In genomic region chr2:35504417-35504776, GRCm38 (mm10) we compare ENCODE assay signal across 12 mouse cellular contexts. TPM values are rescaled to one million over a fixed set of nuclear protein-coding genes. Genes with fewer than 3 reads are reported as not detected.
A peak's percentile ranks its signal among the peaks of the same experiment; 100 is the strongest.
DNase-seq lines count a peak whose midpoint lies in the region; ATAC-seq lines count a peak whose summit lies in the region.
"Had no signal": no experiment of that assay in that cellular context is flagged by ENCODE, and none has a peak within 500 bp of the region (broad histone marks: within the 10 kb centered on the region; RNA-seq: fewer than 3 reads in every experiment).

No protein-coding gene starts in this region.

- H3K36me3 ChIP-seq in heart, embryonic 13.5 days, result no peaks in the 10 kb centered on the region
- H3K36me3 ChIP-seq in limb, embryonic 12.5 days, result no peaks in the 10 kb centered on the region
- H3K36me3 ChIP-seq in stomach, embryonic 15.5 days, result no peaks in the 10 kb centered on the region
- H3K36me3 ChIP-seq in midbrain, embryonic 13.5 days, result no peaks in the 10 kb centered on the region
- H3K36me3 ChIP-seq: hindbrain, embryonic 12.5 days had no signal

- H3K9ac ChIP-seq in heart, embryonic 13.5 days, result no peak overlapping the region
- H3K9ac ChIP-seq in limb, embryonic 12.5 days (replicated peaks), result no peak overlapping the region
- no peak overlapping the region for H3K9ac ChIP-seq in stomach, embryonic 15.5 days
- H3K9ac ChIP-seq in midbrain, embryonic 13.5 days (replicated peaks), result no peak overlapping the region
- H3K9ac ChIP-seq: hindbrain, embryonic 12.5 days had no signal

- no peak overlapping the region for H3K4me3 ChIP-seq in heart, embryonic 13.5 days
- H3K4me3 ChIP-seq in limb, embryonic 12.5 days (replicated peaks), result no peak overlapping the region
- no peak overlapping the region for H3K4me3 ChIP-seq in stomach, embryonic 15.5 days (replicated peaks)
- H3K4me3 ChIP-seq in midbrain, embryonic 13.5 days (replicated peaks), result no peak overlapping the region
- H3K4me3 ChIP-seq: hindbrain, embryonic 12.5 days had no signal

- peaks cover 80% of the 10 kb centered on the region for H3K4me1 ChIP-seq in heart, embryonic 13.5 days
- H3K4me1 ChIP-seq in limb, embryonic 12.5 days (replicated peaks), result peaks cover 64% of the 10 kb centered on the region
- H3K4me1 ChIP-seq in stomach, embryonic 15.5 days, result peaks cover 51% of the 10 kb centered on the region
- H3K4me1 ChIP-seq in midbrain, embryonic 13.5 days (replicated peaks), result no peaks in the 10 kb centered on the region; the same call in 1 of the 2 replicates

- H3K9me3 ChIP-seq in heart, embryonic 13.5 days, result 0 out of 2 replicates have a peak, but pooled peaks cover 3% of the 10 kb centered on the region
- no peaks in the 10 kb centered on the region for H3K9me3 ChIP-seq in limb, embryonic 12.5 days
- H3K9me3 ChIP-seq in stomach, embryonic 15.5 days, result no peaks in the 10 kb centered on the region
- no peaks in the 10 kb centered on the region for H3K9me3 ChIP-seq in midbrain, embryonic 13.5 days
- H3K9me3 ChIP-seq: hindbrain, embryonic 12.5 days had no signal

- H3K27ac ChIP-seq in heart, embryonic 13.5 days (replicated peaks), result peak overlapping the region; percentile 94
- H3K27ac ChIP-seq in limb, embryonic 12.5 days, result peak overlapping the region; percentile 89
- peak overlapping the region; percentile 84 for H3K27ac ChIP-seq in stomach, embryonic 15.5 days
- H3K27ac ChIP-seq in midbrain, embryonic 13.5 days, result no peak overlapping the region

- H3K27me3 ChIP-seq in heart, embryonic 13.5 days (replicated peaks), result no peaks in the 10 kb centered on the region
- H3K27me3 ChIP-seq in limb, embryonic 12.5 days, result no peaks in the 10 kb centered on the region
- no peaks in the 10 kb centered on the region for H3K27me3 ChIP-seq in stomach, embryonic 15.5 days (replicated peaks)
- no peaks in the 10 kb centered on the region for H3K27me3 ChIP-seq in midbrain, embryonic 13.5 days
- H3K27me3 ChIP-seq: hindbrain, embryonic 12.5 days had no signal

- WGBS in heart, embryonic 13.5 days, result 27% methylated on average over 7 of the region's 7 CpGs
- 36% methylated on average over 7 of the region's 7 CpGs for WGBS in limb, embryonic 12.5 days
- WGBS in stomach, embryonic 15.5 days, result 41% methylated on average over 7 of the region's 7 CpGs
- WGBS in midbrain, embryonic 13.5 days, result 80% methylated on average over 7 of the region's 7 CpGs

- no peak for DNase-seq in heart, adult 8-10 months (ENCODE audit: low spot score)
- peak; percentile 41 to 42 for DNase-seq in spleen, postnatal 10 days (ENCODE audit: low spot score in 2 of 2)
- DNase-seq in spleen, postnatal 14 days (ENCODE audit: low spot score in 2 of 2), result no peak
- no peak for DNase-seq in kidney, postnatal 25 days
- DNase-seq: layer of hippocampus, adult 9-11 months had no signal

- no peak overlapping the region for H3K4me2 ChIP-seq in heart, embryonic 13.5 days
- 0 out of 2 replicates have a peak overlapping the region, but pooled peaks have one; percentile 14 for H3K4me2 ChIP-seq in limb, embryonic 12.5 days
- no peak overlapping the region for H3K4me2 ChIP-seq in stomach, embryonic 15.5 days
- no peak overlapping the region for H3K4me2 ChIP-seq in midbrain, embryonic 13.5 days (replicated peaks)
- H3K4me2 ChIP-seq: hindbrain, embryonic 12.5 days; midbrain, embryonic 11.5 days had no signal

- no peak for ATAC-seq in heart, embryonic 13.5 days (ENCODE audit: extremely low read depth, insufficient number of reproducible peaks, low FRiP score, low TSS enrichment)
- ATAC-seq in limb, embryonic 12.5 days (ENCODE audit: insufficient number of reproducible peaks, insufficient read depth, low FRiP score, low TSS enrichment, low read depth), result no peak
- ATAC-seq in stomach, embryonic 15.5 days (ENCODE audit: insufficient read depth, low FRiP score, low read depth), result no peak; the same call in 1 of the 2 replicates
- no peak for ATAC-seq in midbrain, embryonic 13.5 days
- ATAC-seq: forebrain, embryonic 16.5 days had no signal

RNA-seq across cellular contexts. Expression of gene Ggta1, which starts 41.4 kb away (rescaled TPM):
- 30.9 and 32.5 TPM in 2 replicates for polyA plus RNA-seq in heart, embryonic 13.5 days (2015; fragmentation: Nextera tagmentation; extraction: Ambion mirVana)
- total RNA-seq in heart, adult 8-10 months (2022), result 10 to 100 TPM in 3 of 4 experiments, 1 to 10 TPM in 1; 9.9 to 18.2 (median 14.5) TPM
- 7.8 and 8.8 TPM in 2 replicates for polyA plus RNA-seq in limb, embryonic 12.5 days (2016; fragmentation: Nextera tagmentation; extraction: Ambion mirVana)
- 26.7 and 28.6 TPM in 2 replicates for polyA plus RNA-seq in stomach, embryonic 15.5 days (2015; fragmentation: Nextera tagmentation; extraction: Ambion mirVana)
- polyA plus RNA-seq in midbrain, embryonic 13.5 days (2015; fragmentation: Nextera tagmentation; extraction: Ambion mirVana), result 4.8 and 5.0 TPM in 2 replicates

RNA-seq across cellular contexts. Expression of gene Dab2ip, which starts 53.7 kb away (rescaled TPM):
- polyA plus RNA-seq in heart, embryonic 13.5 days (2015; fragmentation: Nextera tagmentation; extraction: Ambion mirVana), result 40.0 and 48.9 TPM in 2 replicates
- total RNA-seq in heart, adult 8-10 months (2022), result 10 to 100 TPM; 41.4 to 47.5 (median 46.5) TPM
- polyA plus RNA-seq in limb, embryonic 12.5 days (2016; fragmentation: Nextera tagmentation; extraction: Ambion mirVana), result 65.7 and 72.3 TPM in 2 replicates
- polyA plus RNA-seq in stomach, embryonic 15.5 days (2015; fragmentation: Nextera tagmentation; extraction: Ambion mirVana), result 60.0 and 62.5 TPM in 2 replicates
- 36.2 and 36.3 TPM in 2 replicates for polyA plus RNA-seq in midbrain, embryonic 13.5 days (2015; fragmentation: Nextera tagmentation; extraction: Ambion mirVana)

Comparison
In these comparisons a context has a peak if more than half of its experiments do, and no peak if none do; other contexts are left out.
1. DNase-seq: peak in spleen, postnatal 10 days (2 of 2); none in heart, adult 8-10 months (single experiment), spleen, postnatal 14 days (0 of 2) and kidney, postnatal 25 days (0 of 2).